Mouse (Mus musculus) bone marrow, adult 2 months (tissue): Measurements from ENCODE around the gene Wfikkn1.

ENCODE experiments used
- CTCF ChIP-seq: fragments of 200-500 bp; IDR thresholded peaks from 2 replicates; pipeline ENCODE4 v1.5.1; 2011; ENCODE audit warnings: low read length, control low read depth; ENCODE audit not compliant: control insufficient read depth, insufficient read depth
- POLR2A ChIP-seq: fragments of 200-500 bp; IDR thresholded peaks from 2 replicates; pipeline ENCODE4 v1.6.1; 2011; ENCODE audit warnings: low read depth, mild to moderate bottlenecking, control low read depth, low read length, borderline replicate concordance; ENCODE audit not compliant: control insufficient read depth

DNA sequence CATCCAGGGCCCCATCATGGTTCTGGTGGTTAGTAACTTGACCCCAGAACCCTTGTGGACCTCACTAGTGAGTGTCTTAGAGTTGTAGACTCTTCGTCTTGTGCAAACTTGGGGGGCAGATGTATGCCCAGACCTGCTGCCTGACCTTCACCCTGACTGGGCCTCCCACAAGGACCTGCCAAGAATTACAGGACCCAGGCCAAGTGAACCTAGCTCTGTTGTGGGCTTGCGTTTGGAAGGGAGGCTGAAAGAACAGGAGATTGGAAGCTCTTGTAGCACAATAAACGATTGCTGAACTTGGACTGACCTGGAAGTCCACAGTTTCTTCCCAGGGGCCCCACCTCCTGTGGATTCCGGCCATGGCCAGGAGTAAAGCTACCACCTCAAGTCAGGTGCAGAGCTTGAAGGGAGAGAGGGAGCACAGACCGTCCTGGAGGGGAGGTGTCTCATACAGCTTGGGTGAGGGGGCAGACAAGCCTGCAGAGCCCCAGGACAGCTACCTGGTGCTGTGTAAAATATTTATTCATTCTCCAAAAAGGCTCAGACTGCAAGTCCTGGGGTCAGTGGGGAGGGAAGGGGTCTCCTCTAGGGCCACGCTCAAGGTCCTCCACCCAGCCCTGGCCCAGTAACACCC is 46.6 kb downstream of the Wfikkn1 start:
- TF ChIP-seq POLR2A, result no peak
- TF ChIP-seq CTCF, result no peak
